Mouse (Mus musculus) inflammation-experienced regulatory T-cells, adult 16 weeks (primary cell): ENCODE results near the gene Serpina5. TPM values are rescaled to one million over a fixed set of nuclear protein-coding genes. Genes with fewer than 3 reads are reported as not detected.

Experiments used
- polyA plus RNA-seq: library from polyadenylated mRNA; unstranded; fragments of 100-300 nt; shearing (Covaris generic); gene quantifications from one replicate; pipeline ENCODE4 v1.2.1, GENCODE M21; 2017

Gene Serpina5
- not detected for polyA plus RNA-seq

DNA sequence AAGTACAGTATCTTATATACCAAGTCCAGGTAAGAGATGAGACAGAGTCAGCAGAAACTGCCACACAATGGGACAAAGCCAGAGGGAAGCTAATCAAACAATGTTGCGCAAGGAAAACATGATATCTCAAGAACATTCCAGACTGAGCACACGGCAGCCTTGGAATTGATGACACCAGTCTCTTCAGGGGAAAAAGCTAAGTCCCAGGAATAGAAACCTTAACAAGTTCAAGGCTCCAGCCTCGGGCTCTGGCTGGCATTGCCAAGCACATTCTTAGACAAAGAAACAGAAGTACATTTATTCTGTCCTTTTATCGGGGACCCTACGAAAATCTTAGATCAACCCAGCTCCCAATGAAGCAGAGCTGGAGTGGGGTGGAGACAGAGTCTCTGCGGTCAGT, at the start of gene Serpina5:
Gene Serpina5 (plus strand): TSS at position 346 of the 400 bp plus-strand sequence.

DNA sequence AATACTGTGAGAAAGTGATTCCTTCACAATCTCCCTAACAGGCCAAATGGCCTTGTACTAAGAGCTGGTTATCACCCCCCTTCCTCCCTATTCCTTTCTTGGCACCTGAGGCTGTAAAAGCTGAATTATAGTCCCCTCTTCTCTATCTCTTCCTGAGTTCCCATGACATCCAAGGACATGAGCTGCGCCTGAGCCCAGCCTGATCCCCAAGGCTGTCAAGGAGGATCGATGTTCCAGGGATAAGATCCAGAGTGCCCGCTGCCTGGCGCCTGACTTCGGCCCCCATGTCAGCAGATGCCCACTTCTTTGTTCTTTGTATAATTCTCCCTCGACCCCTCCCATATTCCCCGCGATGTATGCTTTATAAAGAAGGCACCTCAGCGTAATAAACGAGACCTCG, 11.4 kb downstream of the Serpina5 start, which contains the start of gene Serpina3a:
Gene Serpina3a (plus strand): TSS at position 392 of the 400 bp plus-strand sequence.

DNA sequence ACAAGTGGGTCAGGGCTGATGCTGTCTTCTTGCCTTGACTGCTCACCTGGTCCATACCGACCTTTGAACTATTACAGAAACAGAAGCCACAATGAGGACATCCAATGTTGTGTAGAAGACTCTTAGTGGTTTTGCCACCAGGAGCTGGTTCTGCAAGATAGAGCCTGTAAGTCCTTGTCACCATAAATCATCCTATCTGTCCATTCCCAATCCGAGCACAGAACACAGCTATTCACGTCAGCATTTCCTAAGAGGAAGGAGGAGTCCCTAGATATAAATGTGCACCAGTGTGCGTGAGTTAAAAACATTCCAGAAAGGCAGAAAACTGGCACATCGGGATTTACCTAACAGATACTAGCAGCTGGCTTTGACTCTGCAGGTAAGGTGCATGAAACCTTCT, 26.8 kb downstream of the Serpina5 start, which contains the start of gene Serpina3b:
Gene Serpina3b (plus strand): TSS at position 301 of the 400 bp plus-strand sequence.

DNA sequence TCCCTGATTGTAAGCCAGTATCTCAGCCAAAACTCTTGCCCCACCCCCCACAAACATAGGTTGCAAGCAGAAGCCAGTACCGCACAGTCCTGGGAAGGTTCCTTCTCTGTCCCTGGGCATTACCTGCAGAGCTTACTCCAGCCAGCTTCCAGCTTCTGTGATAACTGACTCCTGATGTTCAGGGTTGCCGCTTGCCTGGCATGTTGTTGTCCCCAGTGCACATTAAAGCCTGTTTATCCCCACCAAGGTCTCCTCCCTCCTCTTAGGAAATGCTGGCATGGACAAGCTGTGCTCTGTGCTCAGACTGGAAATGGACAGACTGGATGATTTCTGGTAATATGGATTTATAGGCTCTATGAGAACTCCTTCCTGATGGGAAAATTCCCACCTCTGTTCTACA, 52.7 kb downstream of the Serpina5 start, which contains the start of gene Serpina3c:
Gene Serpina3c (minus strand): TSS at position 215 of the 400 bp plus-strand sequence.

Other genes starting within 250 kb of the Serpina5 start
- not detected for gene Serpina1a, start 237.6 kb upstream of the Serpina5 start, polyA plus RNA-seq
- not detected for gene Serpina1c, start 196.2 kb upstream of the Serpina5 start, polyA plus RNA-seq
- not detected for gene Serpina1e, start 142.1 kb upstream of the Serpina5 start, polyA plus RNA-seq
- not detected for gene Serpina11, start 111.2 kb upstream of the Serpina5 start, polyA plus RNA-seq
- 11.3 TPM for gene Serpina9, start 87.4 kb upstream of the Serpina5 start, polyA plus RNA-seq
- 0.28 TPM for gene Serpina12, start 56.7 kb upstream of the Serpina5 start, polyA plus RNA-seq
- not detected for gene Serpina3a, start 11.6 kb downstream of the Serpina5 start, polyA plus RNA-seq
- not detected for gene Serpina3b, start 26.9 kb downstream of the Serpina5 start, polyA plus RNA-seq
- not detected for gene Serpina3c, start 52.8 kb downstream of the Serpina5 start, polyA plus RNA-seq
- 13.8 TPM for gene Serpina3f, start 113.4 kb downstream of the Serpina5 start, polyA plus RNA-seq
- 383 TPM for gene Serpina3g, start 135.1 kb downstream of the Serpina5 start, polyA plus RNA-seq
- gene Serpina3i, start 162.0 kb downstream of the Serpina5 start, polyA plus RNA-seq, result not detected
- not detected for gene Serpina3j, start 213.4 kb downstream of the Serpina5 start, polyA plus RNA-seq
- gene Serpina3k, start 237.4 kb downstream of the Serpina5 start, polyA plus RNA-seq, result not detected
- gene Serpina3m, start 237.4 kb downstream of the Serpina5 start, polyA plus RNA-seq, result not detected